Mouse (Mus musculus): ENCODE results near the gene Nelfcd. TPM values are rescaled to one million over a fixed set of nuclear protein-coding genes. Genes with fewer than 3 reads are reported as not detected.

Nelfcd gene
- total RNA-seq, 1 experiment: 63.8 TPM

GRCm38 (mm10) chr2:174450353-174450752, 34.7 kb downstream of the Nelfcd start, which contains the start of gene Tubb1:
Tubb1 (plus strand) TSS chr2:174450695.
- in situ Hi-C loops (cut with MboI; ENCODE audit: low sequenced_read_pairs in 2 of 2, unreplicated experiment in 2 of 2): no loop called here
- H3K4me1 ChIP-seq (ENCODE audit: control insufficient read depth in 2 of 2, insufficient read depth in 2 of 2, low read length in 2 of 2, poor library complexity in 1 of 2): no peaks in the 10 kb centered on the region
- no peaks in the 10 kb centered on the region for H3K36me3 ChIP-seq (ENCODE audit: control insufficient read depth, insufficient read depth, low read length, poor library complexity, severe bottlenecking)
- no peak within 1 kb of the TSS for H3K9ac ChIP-seq (ENCODE audit: insufficient read depth, low read depth, low read length, poor library complexity, severe bottlenecking)
- no peak for DNase-seq (ENCODE audit: low read depth, low spot score)
- TF ChIP-seq CHD2 (IDR thresholded peaks at IDR 0.05; ENCODE audit: low read depth, low read length) (no peak), ZNF384 (IDR thresholded peaks at IDR 0.05; ENCODE audit: low read depth, low read length) (no peak), ZC3H11A (IDR thresholded peaks at IDR 0.05; ENCODE audit: borderline replicate concordance, low read depth, low read length) (no peak), MAFK (IDR thresholded peaks at IDR 0.05; ENCODE audit: insufficient read depth, low read depth, low read length) (no peak), HCFC1 (IDR thresholded peaks at IDR 0.05; ENCODE audit: borderline replicate concordance, insufficient read depth, low read length) (no peak)
- H3K9me3 ChIP-seq (ENCODE audit: control insufficient read depth, insufficient read depth, low read depth, low read length): no peaks in the 10 kb centered on the region
- H3K27ac ChIP-seq (ENCODE audit: insufficient read depth, low read depth, low read length, poor library complexity, severe bottlenecking): no peak within 1 kb of the TSS
- H3K4me3 ChIP-seq (ENCODE audit: insufficient read depth in 1 of 2, low read depth in 1 of 2, low read length in 2 of 2, poor library complexity in 1 of 2, severe bottlenecking in 1 of 2): no peak within 1 kb of the TSS

- Histone ChIP-seq H3K27ac (ENCODE audit: insufficient read depth, low read depth, low read length, poor library complexity, severe bottlenecking) (no peak overlapping the region), H3K4me3 (ENCODE audit: insufficient read depth in 1 of 2, low read depth in 1 of 2, low read length in 2 of 2, poor library complexity in 1 of 2, severe bottlenecking in 1 of 2) (no peak overlapping the region), H3K4me1 (ENCODE audit: control insufficient read depth in 2 of 2, insufficient read depth in 2 of 2, low read length in 2 of 2, poor library complexity in 1 of 2) (no peaks in the 10 kb centered on the region), H3K9ac (ENCODE audit: insufficient read depth, low read depth, low read length, poor library complexity, severe bottlenecking) (no peak overlapping the region), H3K9me3 (ENCODE audit: control insufficient read depth, insufficient read depth, low read depth, low read length) (no peaks in the 10 kb centered on the region), H3K36me3 (ENCODE audit: control insufficient read depth, insufficient read depth, low read length, poor library complexity, severe bottlenecking) (no peaks in the 10 kb centered on the region)
- in situ Hi-C loops (cut with MboI; ENCODE audit: low sequenced_read_pairs in 2 of 2, unreplicated experiment in 2 of 2): no loop called here
- TF ChIP-seq ZC3H11A (IDR thresholded peaks at IDR 0.05; ENCODE audit: borderline replicate concordance, low read depth, low read length) (0 out of 2 replicates have a peak, but pooled peaks have one; percentile 19), CHD2 (IDR thresholded peaks at IDR 0.05; ENCODE audit: low read depth, low read length) (no peak), MAFK (IDR thresholded peaks at IDR 0.05; ENCODE audit: insufficient read depth, low read depth, low read length) (no peak)
- no peak for DNase-seq (ENCODE audit: low read depth, low spot score)
Measured at GRCm38 (mm10) chr2:174453681-174454080, 38.1 kb downstream of the Nelfcd start.

- DNase-seq (ENCODE audit: low read depth, low spot score): no peak
- H3K36me3 ChIP-seq (ENCODE audit: control insufficient read depth, insufficient read depth, low read length, poor library complexity, severe bottlenecking): peaks cover 17% of the 10 kb centered on the region
- no peaks in the 10 kb centered on the region; the same call in 1 of the 2 replicates for H3K9me3 ChIP-seq (ENCODE audit: control insufficient read depth, insufficient read depth, low read depth, low read length)
- TF ChIP-seq MAFK (IDR thresholded peaks at IDR 0.05; ENCODE audit: insufficient read depth, low read depth, low read length): no peak
- no peak for TF ChIP-seq CHD2 (IDR thresholded peaks at IDR 0.05; ENCODE audit: low read depth, low read length)
- TF ChIP-seq ZNF384 (IDR thresholded peaks at IDR 0.05; ENCODE audit: low read depth, low read length): no peak
- no peak for TF ChIP-seq HCFC1 (IDR thresholded peaks at IDR 0.05; ENCODE audit: borderline replicate concordance, insufficient read depth, low read length)
- no peak for TF ChIP-seq ZC3H11A (IDR thresholded peaks at IDR 0.05; ENCODE audit: borderline replicate concordance, low read depth, low read length)
- no peak overlapping the region for H3K4me3 ChIP-seq (ENCODE audit: insufficient read depth in 1 of 2, low read depth in 1 of 2, low read length in 2 of 2, poor library complexity in 1 of 2, severe bottlenecking in 1 of 2)
- in situ Hi-C loops (cut with MboI; ENCODE audit: low sequenced_read_pairs in 2 of 2, unreplicated experiment in 2 of 2): no loop called here
- no peak overlapping the region for H3K27ac ChIP-seq (ENCODE audit: insufficient read depth, low read depth, low read length, poor library complexity, severe bottlenecking)
- peaks cover 0 to 5% of the 10 kb centered on the region in 2 experiments; a peak in 2 of 4 replicates for H3K4me1 ChIP-seq (ENCODE audit: control insufficient read depth in 2 of 2, insufficient read depth in 2 of 2, low read length in 2 of 2, poor library complexity in 1 of 2)
- H3K9ac ChIP-seq (ENCODE audit: insufficient read depth, low read depth, low read length, poor library complexity, severe bottlenecking): no peak overlapping the region
Measured at GRCm38 (mm10) chr2:174459365-174459764, 43.8 kb downstream of the Nelfcd start.

- TF ChIP-seq CHD2 (IDR thresholded peaks at IDR 0.05; ENCODE audit: low read depth, low read length): no peak
- no peak for TF ChIP-seq MAFK (IDR thresholded peaks at IDR 0.05; ENCODE audit: insufficient read depth, low read depth, low read length)
- no peak for TF ChIP-seq ZNF384 (IDR thresholded peaks at IDR 0.05; ENCODE audit: low read depth, low read length)
- TF ChIP-seq ZC3H11A (IDR thresholded peaks at IDR 0.05; ENCODE audit: borderline replicate concordance, low read depth, low read length): no peak
- no peak for TF ChIP-seq HCFC1 (IDR thresholded peaks at IDR 0.05; ENCODE audit: borderline replicate concordance, insufficient read depth, low read length)
Measured at GRCm38 (mm10) chr2:174463370-174463769, 47.8 kb downstream of the Nelfcd start.

More at GRCm38 (mm10) chr2:174463370-174463769, 47.8 kb downstream of the Nelfcd start:
- Histone ChIP-seq H3K4me3 (ENCODE audit: insufficient read depth in 1 of 2, low read depth in 1 of 2, low read length in 2 of 2, poor library complexity in 1 of 2, severe bottlenecking in 1 of 2) (peak overlapping the region; percentile 94 to 99), H3K27ac (ENCODE audit: insufficient read depth, low read depth, low read length, poor library complexity, severe bottlenecking) (peak overlapping the region; percentile 86), H3K9ac (ENCODE audit: insufficient read depth, low read depth, low read length, poor library complexity, severe bottlenecking) (peak overlapping the region; percentile 97), H3K4me1 (ENCODE audit: control insufficient read depth in 2 of 2, insufficient read depth in 2 of 2, low read length in 2 of 2, poor library complexity in 1 of 2) (peaks cover 0 to 6% of the 10 kb centered on the region in 2 experiments; a peak in 2 of 4 replicates), H3K9me3 (ENCODE audit: control insufficient read depth, insufficient read depth, low read depth, low read length) (no peaks in the 10 kb centered on the region; the same call in 1 of the 2 replicates), H3K36me3 (ENCODE audit: control insufficient read depth, insufficient read depth, low read length, poor library complexity, severe bottlenecking) (peaks cover 31% of the 10 kb centered on the region)
- no peak for DNase-seq (ENCODE audit: low read depth, low spot score)
- in situ Hi-C loops (cut with MboI; ENCODE audit: low sequenced_read_pairs in 2 of 2, unreplicated experiment in 2 of 2): no loop called here

Measured in ES-E14 (cell line).